Mouse (Mus musculus): ENCODE measurements around the gene Ptpn1.

The Ptpn1 gene

GRCm38 (mm10) chr2:167920960-167921495 lies 10.8 kb upstream of the Ptpn1 start:
- in situ Hi-C loops (cut with MboI, MseI) = no loop called here

- in situ Hi-C loops (cut with MboI, MseI) = no loop called here
Observed at GRCm38 (mm10) chr2:167921823-167922222, 10.0 kb upstream of the Ptpn1 start.

GRCm38 (mm10) chr2:167924011-167924410 lies 7.8 kb upstream of the Ptpn1 start:
- in situ Hi-C loops (cut with MboI, MseI) = no loop called here

GRCm38 (mm10) chr2:167924803-167925604 lies 6.9 kb upstream of the Ptpn1 start:
- in situ Hi-C loops (cut with MboI, MseI) = loop anchor here (25.0 kb wide), 1 partner anchor 637 kb away; no protein-coding TSS in a partner anchor

- in situ Hi-C loops (cut with MboI, MseI) = loop anchor here (25.0 kb wide), 1 partner anchor 636 kb away; no protein-coding TSS in a partner anchor
Observed at GRCm38 (mm10) chr2:167925841-167926800, 5.7 kb upstream of the Ptpn1 start.

- in situ Hi-C loops (cut with MboI, MseI) = loop anchor here (25.0 kb wide), 1 partner anchor 634 kb away; no protein-coding TSS in a partner anchor
Observed at GRCm38 (mm10) chr2:167928002-167928526, 3.8 kb upstream of the Ptpn1 start.

GRCm38 (mm10) chr2:167928972-167929371 lies 2.9 kb upstream of the Ptpn1 start:
- in situ Hi-C loops (cut with MboI, MseI) = loop anchor here (25.0 kb wide), 1 partner anchor 633 kb away; no protein-coding TSS in a partner anchor

GRCm38 (mm10) chr2:167930975-167931374 lies 882 bp upstream of the Ptpn1 start:
- in situ Hi-C loops (cut with MboI, MseI) = loop anchor here (25.0 kb wide), 1 partner anchor 631 kb away; no protein-coding TSS in a partner anchor

GRCm38 (mm10) chr2:167932727-167933231 lies 922 bp downstream of the Ptpn1 start:
- in situ Hi-C loops (cut with MboI, MseI) = loop anchor here (25.0 kb wide), 1 partner anchor 630 kb away; no protein-coding TSS in a partner anchor

- in situ Hi-C loops (cut with MboI, MseI) = loop anchor here (25.0 kb wide), 1 partner anchor 629 kb away; no protein-coding TSS in a partner anchor
Observed at GRCm38 (mm10) chr2:167933397-167933796, 1.5 kb downstream of the Ptpn1 start.

GRCm38 (mm10) chr2:167935956-167936355 lies 4.1 kb downstream of the Ptpn1 start:
- in situ Hi-C loops (cut with MboI, MseI) = loop anchor here (25.0 kb wide), 1 partner anchor 626 kb away; no protein-coding TSS in a partner anchor

GRCm38 (mm10) chr2:167938786-167939185 lies 6.9 kb downstream of the Ptpn1 start:
- in situ Hi-C loops (cut with MboI, MseI) = loop anchor here (25.0 kb wide), 1 partner anchor 624 kb away; no protein-coding TSS in a partner anchor

GRCm38 (mm10) chr2:167939204-167939603 lies 7.3 kb downstream of the Ptpn1 start:
- in situ Hi-C loops (cut with MboI, MseI) = loop anchor here (25.0 kb wide), 1 partner anchor 623 kb away; no protein-coding TSS in a partner anchor

GRCm38 (mm10) chr2:167939632-167940399 lies 8.0 kb downstream of the Ptpn1 start:
- in situ Hi-C loops (cut with MboI, MseI) = loop anchor here (25.0 kb wide), 1 partner anchor 622 kb away; no protein-coding TSS in a partner anchor

- in situ Hi-C loops (cut with MboI, MseI) = loop anchor here (25.0 kb wide), 1 partner anchor 622 kb away; no protein-coding TSS in a partner anchor
Observed at GRCm38 (mm10) chr2:167940636-167941035, 8.8 kb downstream of the Ptpn1 start.

- in situ Hi-C loops (cut with MboI, MseI) = loop anchor here (25.0 kb wide), 1 partner anchor 621 kb away; no protein-coding TSS in a partner anchor
Observed at GRCm38 (mm10) chr2:167941320-167941719, 9.5 kb downstream of the Ptpn1 start.

- in situ Hi-C loops (cut with MboI, MseI) = loop anchor here (25.0 kb wide), 1 partner anchor 621 kb away; no protein-coding TSS in a partner anchor
Observed at GRCm38 (mm10) chr2:167941745-167942176, 9.9 kb downstream of the Ptpn1 start.

- in situ Hi-C loops (cut with MboI, MseI) = loop anchor here (25.0 kb wide), 1 partner anchor 620 kb away; no protein-coding TSS in a partner anchor
Observed at GRCm38 (mm10) chr2:167942199-167942925, 10.5 kb downstream of the Ptpn1 start.

Data from T-helper 2 cell (primary cell).